Mouse (Mus musculus) kidney, adult 2 months (tissue): Measurements from ENCODE around the gene Olfr412. TPM values are rescaled to one million over a fixed set of nuclear protein-coding genes. Genes with fewer than 3 reads are reported as not detected.

Experiments
- DNase-seq: peaks from one replicate; pipeline ENCODE4 v3.0.0; 2021
- H3K27ac ChIP-seq: fragments of 200-500 bp; 2 replicates; pipeline ENCODE4 v1.5.1; 2012; ENCODE audit warnings: low read depth, low read length, control low read depth, inconsistent platforms; ENCODE audit not compliant: insufficient read depth
- H3K27me3 ChIP-seq: fragments of 200-500 bp; replicated peaks from 2 replicates; pipeline ENCODE4 v1.6.1; 2012; ENCODE audit warnings: mild to moderate bottlenecking, moderate library complexity, low read length, inconsistent platforms; ENCODE audit not compliant: control insufficient read depth, insufficient read depth
- H3K36me3 ChIP-seq: fragments of 200-500 bp; 2 replicates; pipeline ENCODE4 v1.6.1; 2012; ENCODE audit warnings: mild to moderate bottlenecking, moderate library complexity, low read length, inconsistent platforms; ENCODE audit not compliant: control insufficient read depth, insufficient read depth
- H3K4me1 ChIP-seq: fragments of 200-500 bp; 2 replicates; pipeline ENCODE4 v1.6.1; 2011; ENCODE audit warnings: low read length; ENCODE audit not compliant: control insufficient read depth, insufficient read depth
- H3K4me3 ChIP-seq: fragments of 200-500 bp; 2 replicates; pipeline ENCODE4 v1.5.1; 2011; ENCODE audit warnings: mild to moderate bottlenecking, low read depth, low read length, control low read depth; ENCODE audit not compliant: insufficient read depth
- CTCF ChIP-seq: fragments of 200-500 bp; conservative IDR thresholded peaks from 2 replicates; pipeline ENCODE4 v1.5.1; 2011; ENCODE audit warnings: low read depth, mild to moderate bottlenecking, control low read depth, low read length, moderate library complexity, mixed read lengths; ENCODE audit not compliant: insufficient read depth, insufficient read length
- POLR2A ChIP-seq: fragments of 200-500 bp; IDR thresholded peaks from one replicate; pipeline ENCODE4 v1.6.1; 2011; ENCODE audit warnings: low read depth, low read length, control low read depth
- WGBS: fragments of 180-500 bp; shearing (Covaris S2); methylation state at CpG from one replicate; pipeline ENCODE4 v1.1.7; 2018; 5-methylcytosine and 5-hydroxymethylcytosine counted together
- polyA plus RNA-seq: library from polyadenylated mRNA; depleted of rRNA; stranded (reverse); fragments of >200 nt; gene quantifications from 2 replicates; pipeline ENCODE4 v1.2.3, GENCODE M21; 2012

Gene Olfr412
- polyA plus RNA-seq, 1 experiment = not detected

GRCm38 (mm10) chr11:74402126-74402525 lies 40.3 kb downstream of the Olfr412 start:
- WGBS = 55% methylated on average over 2 of the region's 2 CpGs
- Histone ChIP-seq H3K36me3 (no peaks in the 10 kb centered on the region), H3K4me1 (no peaks in the 10 kb centered on the region), H3K27ac (no peak overlapping the region), H3K27me3 (no peaks in the 10 kb centered on the region), H3K4me3 (no peak overlapping the region)
- no peak for DNase-seq
- peak; percentile 55 for TF ChIP-seq CTCF
- TF ChIP-seq POLR2A = no peak

- TF ChIP-seq CTCF (no peak), POLR2A (no peak)
- H3K27me3 ChIP-seq = no peaks in the 10 kb centered on the region
- WGBS = 41% methylated on average over 2 of the region's 2 CpGs
- no peaks in the 10 kb centered on the region for H3K4me1 ChIP-seq
- H3K36me3 ChIP-seq = no peaks in the 10 kb centered on the region
- no peak overlapping the region for H3K4me3 ChIP-seq
- peak; percentile 29 for DNase-seq
- no peak overlapping the region for H3K27ac ChIP-seq
These were observed 42.3 kb downstream of the Olfr412 start for GRCm38 (mm10) chr11:74404216-74404615.

GRCm38 (mm10) chr11:74405201-74405600 lies 43.3 kb downstream of the Olfr412 start:
- H3K36me3 ChIP-seq = no peaks in the 10 kb centered on the region
- 76% methylated on average over 7 of the region's 7 CpGs for WGBS
- H3K27ac ChIP-seq = no peak overlapping the region
- DNase-seq = no peak
- no peak for TF ChIP-seq POLR2A
- no peak for TF ChIP-seq CTCF
- H3K27me3 ChIP-seq = no peaks in the 10 kb centered on the region
- H3K4me3 ChIP-seq = no peak overlapping the region
- H3K4me1 ChIP-seq = peaks cover 4% of the 10 kb centered on the region

GRCm38 (mm10) chr11:74408587-74409446 lies 46.9 kb downstream of the Olfr412 start:
- Histone ChIP-seq H3K4me3 (no peak overlapping the region), H3K27me3 (no peaks in the 10 kb centered on the region), H3K27ac (no peak overlapping the region), H3K36me3 (no peaks in the 10 kb centered on the region), H3K4me1 (peaks cover 4% of the 10 kb centered on the region)
- peak; percentile 95 for DNase-seq
- WGBS = 43% methylated on average over 4 of the region's 4 CpGs
- no peak for TF ChIP-seq CTCF
- TF ChIP-seq POLR2A = no peak

- no peak for DNase-seq
- no peak for TF ChIP-seq CTCF
- no peak for TF ChIP-seq POLR2A
- 61% methylated on average over 5 of the region's 5 CpGs for WGBS
- Histone ChIP-seq H3K4me1 (peaks cover 4% of the 10 kb centered on the region), H3K27me3 (no peaks in the 10 kb centered on the region), H3K4me3 (no peak overlapping the region), H3K36me3 (no peaks in the 10 kb centered on the region), H3K27ac (no peak overlapping the region)
These were observed 47.5 kb downstream of the Olfr412 start for GRCm38 (mm10) chr11:74409447-74409754.

- Histone ChIP-seq H3K36me3 (no peaks in the 10 kb centered on the region), H3K4me3 (no peak overlapping the region), H3K4me1 (peaks cover 4% of the 10 kb centered on the region), H3K27me3 (no peaks in the 10 kb centered on the region), H3K27ac (no peak overlapping the region)
- DNase-seq = peak; percentile 55
- TF ChIP-seq POLR2A = no peak
- TF ChIP-seq CTCF = no peak
- WGBS = 34% methylated on average over 4 of the region's 4 CpGs
These were observed 47.9 kb downstream of the Olfr412 start for GRCm38 (mm10) chr11:74409757-74410174.

GRCm38 (mm10) chr11:74411943-74412342 lies 50.1 kb downstream of the Olfr412 start:
- H3K36me3 ChIP-seq = no peaks in the 10 kb centered on the region
- no peak overlapping the region for H3K4me3 ChIP-seq
- H3K27me3 ChIP-seq = no peaks in the 10 kb centered on the region
- DNase-seq = no peak
- H3K4me1 ChIP-seq = peaks cover 4% of the 10 kb centered on the region
- TF ChIP-seq CTCF = no peak
- TF ChIP-seq POLR2A = no peak
- 87% methylated on average over 3 of the region's 3 CpGs for WGBS
- H3K27ac ChIP-seq = no peak overlapping the region

- H3K4me1 ChIP-seq = peaks cover 4% of the 10 kb centered on the region
- no peak overlapping the region for H3K4me3 ChIP-seq
- 91% methylated on average over 3 of the region's 3 CpGs for WGBS
These were observed 50.6 kb downstream of the Olfr412 start for GRCm38 (mm10) chr11:74412462-74412861.

More at GRCm38 (mm10) chr11:74412462-74412861, 50.6 kb downstream of the Olfr412 start:
- Histone ChIP-seq H3K27ac (no peak overlapping the region), H3K36me3 (no peaks in the 10 kb centered on the region), H3K27me3 (no peaks in the 10 kb centered on the region)
- DNase-seq = no peak
- TF ChIP-seq POLR2A (no peak), CTCF (no peak)
